10 mouse cellular contexts compared by ENCODE assay signal in the genomic region with DNA sequence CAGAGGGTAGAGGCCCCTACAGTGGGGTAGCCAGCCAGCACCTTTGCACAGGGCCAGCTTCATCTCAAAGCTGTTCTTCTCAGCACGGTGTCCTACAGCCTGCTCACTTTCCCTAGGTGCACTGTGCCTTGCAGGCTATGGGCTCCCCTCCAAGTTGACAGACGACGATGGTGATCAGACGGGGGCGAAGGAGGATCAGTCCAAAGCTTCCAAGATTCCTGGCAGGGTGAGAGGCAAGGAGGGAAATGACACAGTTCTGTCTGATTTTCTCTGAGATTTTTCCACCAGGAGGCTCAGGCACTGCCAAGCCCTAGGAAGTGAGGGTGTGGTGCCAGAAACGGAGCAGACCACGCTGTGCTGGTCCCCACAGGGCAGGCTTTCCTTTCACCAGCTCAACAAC. TPM values are rescaled to one million over a fixed set of nuclear protein-coding genes. Genes with fewer than 3 reads are reported as not detected.
DNase-seq lines count a peak whose midpoint lies in the region.
"Had no signal": no experiment of that assay in that cellular context is flagged by ENCODE, and none has a peak within 500 bp of the region (broad histone marks: within the 10 kb centered on the region; RNA-seq: fewer than 3 reads in every experiment).

No protein-coding gene starts in this region.

- peak; percentile 60 for DNase-seq in layer of hippocampus, adult 18-20 months (ENCODE audit: low spot score in 2 of 2)
- no peak for DNase-seq in layer of hippocampus, adult 9-10 months (ENCODE audit: low spot score)
- DNase-seq in cerebellum, adult 9-11 months = peak; percentile 99
- peak; percentile 37 for DNase-seq in left cerebral cortex, adult 11 months (ENCODE audit: low spot score)
- DNase-seq in telencephalon, adult 2 months (ENCODE audit: low read depth, low spot score) = peak; percentile 83
- DNase-seq in thymus, postnatal 14 days = no peak
- no peak for DNase-seq in gastrocnemius, adult 18-20 months (ENCODE audit: low spot score)
- DNase-seq: lung, adult 2 months had no signal

RNA-seq across cellular contexts. Expression of a gene that starts 19.7 kb away (rescaled TPM):
- total RNA-seq in layer of hippocampus, adult 18-20 months (2021) = 10 to 100 TPM; 34.9 to 35.3 TPM
- total RNA-seq in gastrocnemius, adult 18-20 months (2021) = not detected
- total RNA-seq: megakaryocyte, adult 5-6 weeks had no signal

RNA-seq across cellular contexts. Expression of a gene that starts 50.6 kb away (rescaled TPM):
- total RNA-seq in layer of hippocampus, adult 18-20 months (2021) = 1 to 10 TPM; 7.9 TPM
- not detected for total RNA-seq in gastrocnemius, adult 18-20 months (2021)
- total RNA-seq: CH12.LX; megakaryocyte, adult 5-6 weeks had no signal

Comparison
In these comparisons a context has a peak if more than half of its experiments do, and no peak if none do; other contexts are left out.
1. DNase-seq: peak in layer of hippocampus, adult 18-20 months (2 of 2), cerebellum, adult 9-11 months (single experiment), left cerebral cortex, adult 11 months (single experiment) and telencephalon, adult 2 months (single experiment); none in layer of hippocampus, adult 9-10 months (single experiment), thymus, postnatal 14 days (single experiment) and gastrocnemius, adult 18-20 months (single experiment).
2. RNA of a gene that starts 19.7 kb away (total RNA-seq): 34.9 to 35.3 TPM in layer of hippocampus, adult 18-20 months; not detected in gastrocnemius, adult 18-20 months; every median in the first group is over 10 times any median in the second.
3. RNA of a gene that starts 50.6 kb away (total RNA-seq): 7.9 TPM in layer of hippocampus, adult 18-20 months; not detected in gastrocnemius, adult 18-20 months; every median in the first group is over 4 times any median in the second.